Mouse (Mus musculus) intestine, postnatal 0 days (tissue): ENCODE results near the gene Eng. TPM values are rescaled to one million over a fixed set of nuclear protein-coding genes. Genes with fewer than 3 reads are reported as not detected.

Experiments
- ATAC-seq: fragments of 200-750 bp; cut with Nextera tagmentation; 2 replicates; pipeline ENCODE4 v1.8.0; 2017; ENCODE audit warnings: mild to moderate bottlenecking, moderate TSS enrichment, moderate library complexity
- H3K27ac ChIP-seq: fragments of 300-500 bp; sonication (generic); 2 replicates; pipeline ENCODE4 v1.5.1; 2014; ENCODE audit warnings: mild to moderate bottlenecking, low read depth, low read length, moderate library complexity
- H3K27me3 ChIP-seq: fragments of 300-500 bp; sonication (generic); replicated peaks from 2 replicates; pipeline ENCODE4 v1.6.1; 2014; ENCODE audit warnings: low read length, mixed read lengths; ENCODE audit not compliant: control insufficient read depth, insufficient read depth
- H3K36me3 ChIP-seq: fragments of 300-500 bp; sonication (generic); 2 replicates; pipeline ENCODE4 v1.6.1; 2014; ENCODE audit warnings: mild to moderate bottlenecking, moderate library complexity; ENCODE audit not compliant: control insufficient read depth, insufficient read depth
- H3K4me1 ChIP-seq: fragments of 300-500 bp; sonication (generic); replicated peaks from 2 replicates; pipeline ENCODE4 v1.6.1; 2014; ENCODE audit warnings: antibody characterized with exemption, low read length, mixed read lengths; ENCODE audit not compliant: control insufficient read depth, insufficient read depth
- H3K4me2 ChIP-seq: fragments of 300-500 bp; sonication (generic); replicated peaks from 2 replicates; pipeline ENCODE4 v1.6.1; 2014; ENCODE audit warnings: low read depth, mild to moderate bottlenecking, moderate library complexity
- H3K4me3 ChIP-seq: fragments of 300-500 bp; sonication (generic); 2 replicates; pipeline ENCODE4 v1.5.1; 2014; ENCODE audit warnings: low read depth, low read length
- H3K9ac ChIP-seq: fragments of 300-500 bp; sonication (generic); 2 replicates; pipeline ENCODE4 v1.6.1; 2014; ENCODE audit warnings: mild to moderate bottlenecking, low read depth, low read length
- H3K9me3 ChIP-seq: fragments of 300-500 bp; sonication (generic); 2 replicates; pipeline ENCODE4 v1.6.1; 2016; ENCODE audit warnings: mixed run types; ENCODE audit not compliant: control insufficient read depth
- CTCF ChIP-seq: sonication (generic); IDR thresholded peaks from 2 replicates; pipeline ENCODE4 v1.5.1; 2016; ENCODE audit warnings: low read depth, mild to moderate bottlenecking, control low read depth, antibody characterized with exemption, moderate library complexity
- WGBS: fragments of 180-500 bp; shearing (Covaris S2); extraction: QIAGEN DNeasy Blood & Tissue Kit; methylation state at CpG from one replicate; pipeline ENCODE4 v1.1.7; 2014; 5-methylcytosine and 5-hydroxymethylcytosine counted together
- polyA plus RNA-seq: library from polyadenylated mRNA; unstranded; fragments of >200 nt; fragmentation: Nextera tagmentation; extraction: Ambion mirVana; gene quantifications from 2 replicates; pipeline ENCODE4 v1.2.1, GENCODE M21; 2015

The Eng gene
- polyA plus RNA-seq, 1 experiment from 2014 or later = 32.2 TPM

GRCm38 (mm10) chr2:32608141-32608777 is 38.1 kb upstream of the Eng start:
- WGBS = 11% methylated on average over 25 of the region's 25 CpGs
- Histone ChIP-seq H3K4me2 (peak overlapping the region; percentile 90), H3K27ac (peak overlapping the region; percentile 28; the same call in 1 of the 2 replicates), H3K27me3 (peaks cover 7% of the 10 kb centered on the region; the same call in 1 of the 2 replicates), H3K9ac (no peak overlapping the region), H3K9me3 (no peaks in the 10 kb centered on the region), H3K4me3 (peak overlapping the region; percentile 65), H3K4me1 (peaks cover 6% of the 10 kb centered on the region; the same call in 1 of the 2 replicates), H3K36me3 (no peaks in the 10 kb centered on the region)
- ATAC-seq = 0 out of 2 replicates have a peak, but pooled peaks have one; percentile 6
- TF ChIP-seq CTCF = peak; percentile 21; the same call in 1 of the 2 replicates

GRCm38 (mm10) chr2:32608778-32609435 is 37.5 kb upstream of the Eng start:
- no peaks in the 10 kb centered on the region for H3K9me3 ChIP-seq
- peak overlapping the region; percentile 23; the same call in 1 of the 2 replicates for H3K27ac ChIP-seq
- H3K9ac ChIP-seq = no peak overlapping the region
- H3K27me3 ChIP-seq = peaks cover 7% of the 10 kb centered on the region; the same call in 1 of the 2 replicates
- ATAC-seq = no peak
- TF ChIP-seq CTCF = no peak
- H3K4me3 ChIP-seq = peak overlapping the region; percentile 65; the same call in 1 of the 2 replicates
- 62% methylated on average over 18 of the region's 18 CpGs for WGBS
- no peaks in the 10 kb centered on the region for H3K36me3 ChIP-seq
- peaks cover 6% of the 10 kb centered on the region; the same call in 1 of the 2 replicates for H3K4me1 ChIP-seq
- peak overlapping the region; percentile 90 for H3K4me2 ChIP-seq

DNA sequence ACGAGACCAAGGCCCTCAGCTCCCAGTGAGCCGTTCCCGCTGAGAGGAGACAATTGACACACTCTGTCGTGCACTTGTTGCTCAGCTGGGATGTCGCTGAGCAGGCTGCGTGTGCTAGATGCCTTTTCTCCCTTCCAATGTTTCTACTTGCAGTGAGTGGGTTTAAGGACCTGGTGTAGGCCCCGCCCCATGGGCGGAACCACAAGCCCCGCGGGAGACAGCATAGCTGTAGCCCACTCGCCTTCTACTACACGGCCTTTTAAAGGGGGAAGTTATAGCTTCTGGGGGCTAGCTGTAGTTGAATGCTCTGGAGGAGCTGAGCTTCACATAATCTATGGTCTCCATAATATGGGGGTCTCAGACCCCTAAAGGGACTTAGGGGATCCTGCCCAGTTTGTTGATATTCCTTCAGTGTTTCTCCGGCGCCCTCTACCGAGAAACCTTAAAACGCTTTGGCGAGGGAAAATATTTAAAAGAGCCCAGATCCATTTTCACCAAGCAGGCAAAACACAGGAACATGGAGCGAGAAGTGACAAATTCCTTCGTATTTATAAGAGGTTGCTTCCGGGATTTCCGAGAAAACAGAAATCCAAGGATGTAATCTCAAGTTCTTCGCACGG is 35.7 kb upstream of the Eng start:
- H3K27me3 ChIP-seq = peaks cover 7% of the 10 kb centered on the region; the same call in 1 of the 2 replicates
- H3K4me2 ChIP-seq = peak overlapping the region; percentile 64
- H3K9ac ChIP-seq = 0 out of 2 replicates have a peak overlapping the region, but pooled peaks have one; percentile 22
- peak; percentile 67 for TF ChIP-seq CTCF
- no peaks in the 10 kb centered on the region for H3K9me3 ChIP-seq
- no peak overlapping the region; the same call in 1 of the 2 replicates for H3K27ac ChIP-seq
- no peak for ATAC-seq
- H3K4me1 ChIP-seq = peaks cover 6% of the 10 kb centered on the region; the same call in 1 of the 2 replicates
- 12% methylated on average over 23 of the region's 23 CpGs for WGBS
- no peaks in the 10 kb centered on the region for H3K36me3 ChIP-seq
- H3K4me3 ChIP-seq = peak overlapping the region; percentile 27

GRCm38 (mm10) chr2:32612274-32612673 is 34.1 kb upstream of the Eng start:
- Histone ChIP-seq H3K27me3 (peaks cover 7% of the 10 kb centered on the region; the same call in 1 of the 2 replicates), H3K36me3 (no peaks in the 10 kb centered on the region), H3K4me3 (no peak overlapping the region), H3K4me1 (peaks cover 6% of the 10 kb centered on the region; the same call in 1 of the 2 replicates), H3K27ac (no peak overlapping the region), H3K9ac (no peak overlapping the region), H3K9me3 (no peaks in the 10 kb centered on the region), H3K4me2 (no peak overlapping the region)
- no peak for TF ChIP-seq CTCF
- 66% methylated on average over 26 of the region's 26 CpGs for WGBS
- ATAC-seq = peak; percentile 31; the same call in 1 of the 2 replicates

DNA sequence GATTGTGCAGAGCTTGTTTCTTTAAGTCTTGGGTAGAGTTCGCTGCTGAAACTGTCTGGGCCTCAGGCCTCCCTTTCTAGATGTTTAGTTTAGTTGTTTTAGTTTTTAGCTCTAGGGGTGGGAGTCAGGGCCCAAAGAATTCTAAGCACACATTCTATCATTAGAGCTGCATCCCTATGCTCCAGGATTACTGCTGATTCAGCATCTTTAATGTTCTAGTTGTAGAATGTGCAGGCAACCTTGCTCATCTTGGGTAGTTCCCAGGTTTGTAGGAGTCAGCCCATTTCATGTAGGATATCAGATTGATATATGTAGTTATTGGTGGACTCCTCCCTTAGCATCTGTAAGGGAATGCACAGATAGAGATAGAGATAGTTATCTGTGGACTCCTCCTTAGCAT is 29.3 kb upstream of the Eng start:
- Histone ChIP-seq H3K9me3 (no peaks in the 10 kb centered on the region), H3K4me3 (no peak overlapping the region), H3K9ac (no peak overlapping the region), H3K36me3 (peaks cover 6% of the 10 kb centered on the region; the same call in 1 of the 2 replicates), H3K27ac (no peak overlapping the region), H3K4me2 (no peak overlapping the region), H3K27me3 (no peaks in the 10 kb centered on the region), H3K4me1 (0 out of 2 replicates have a peak, but pooled peaks cover 8% of the 10 kb centered on the region)
- no peak for TF ChIP-seq CTCF
- 97% methylated on average over 1 of the region's 1 CpGs for WGBS
- ATAC-seq = no peak

DNA sequence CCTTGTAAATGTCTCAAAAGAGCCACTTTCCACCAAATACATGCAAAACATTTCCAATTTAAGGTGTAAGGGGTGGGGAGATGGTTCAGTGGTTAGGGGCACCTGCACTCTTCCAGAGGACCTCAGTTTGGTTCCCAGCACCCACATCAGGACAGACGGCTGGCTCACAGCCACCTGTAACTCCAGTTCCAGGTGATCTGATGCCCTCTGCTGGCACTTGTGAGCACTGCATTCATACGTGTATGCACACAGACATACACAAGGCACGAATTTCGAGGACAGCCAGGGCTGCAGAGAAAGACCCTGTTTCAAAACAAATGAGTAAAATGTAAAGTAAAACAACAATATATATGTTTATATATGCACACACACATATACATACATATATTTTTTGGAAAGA is 28.8 kb upstream of the Eng start:
- no peak for ATAC-seq
- no peak overlapping the region for H3K4me3 ChIP-seq
- H3K36me3 ChIP-seq = peaks cover 6% of the 10 kb centered on the region; the same call in 1 of the 2 replicates
- H3K4me1 ChIP-seq = 0 out of 2 replicates have a peak, but pooled peaks cover 8% of the 10 kb centered on the region
- 97% methylated on average over 4 of the region's 4 CpGs for WGBS
- H3K4me2 ChIP-seq = no peak overlapping the region
- H3K27me3 ChIP-seq = no peaks in the 10 kb centered on the region
- no peak overlapping the region for H3K27ac ChIP-seq
- H3K9me3 ChIP-seq = no peaks in the 10 kb centered on the region
- no peak overlapping the region for H3K9ac ChIP-seq
- TF ChIP-seq CTCF = peak; percentile 58
